Mouse (Mus musculus) MEL (cell line): ENCODE measurements around the gene Sox5.

ENCODE experiments used
- BHLHE40 ChIP-seq: IDR thresholded peaks from 2 replicates; pipeline ENCODE4 v1.6.1; 2012; ENCODE audit warnings: low read depth, mild to moderate bottlenecking, inconsistent platforms, low read length, improper control_type of control experiment, borderline replicate concordance
- CTCF ChIP-seq, 3 experiments: IDR thresholded peaks in 2 of 3; conservative IDR thresholded peaks in 1 of 3; 2 replicates each; pipeline ENCODE4 v1.5.1; 2011 to 2012; ENCODE audit warnings: low read length in 3 of 3, low read depth in 2 of 3, mild to moderate bottlenecking in 2 of 3, improper control_type of control experiment in 1 of 3, inconsistent platforms in 1 of 3, mixed read lengths in 1 of 3, moderate library complexity in 1 of 3; ENCODE audit not compliant: control insufficient read depth in 1 of 3, insufficient read depth in 1 of 3, poor library complexity in 1 of 3, severe bottlenecking in 1 of 3
- GABPA ChIP-seq: IDR thresholded peaks from 2 replicates; pipeline ENCODE4 v1.6.1; 2012; ENCODE audit warnings: low read depth, mild to moderate bottlenecking, inconsistent platforms, low read length, improper control_type of control experiment, moderate library complexity
- GATA1 ChIP-seq: IDR thresholded peaks from 2 replicates; pipeline ENCODE4 v1.6.1; 2011; ENCODE audit warnings: low read depth, low read length, improper control_type of control experiment
- HCFC1 ChIP-seq: IDR thresholded peaks from 2 replicates; pipeline ENCODE4 v1.6.1; 2012; ENCODE audit warnings: low read depth, mild to moderate bottlenecking, inconsistent platforms, low read length, improper control_type of control experiment, moderate library complexity
- MAFK ChIP-seq: IDR thresholded peaks from 2 replicates; pipeline ENCODE4 v1.6.1; 2011; ENCODE audit warnings: low read depth, mild to moderate bottlenecking, low read length, improper control_type of control experiment, borderline replicate concordance
- NELFE ChIP-seq: IDR thresholded peaks from 2 replicates; pipeline ENCODE4 v1.6.1; 2011; ENCODE audit warnings: low read depth, low read length, improper control_type of control experiment
- POLR2A ChIP-seq, 2 experiments: IDR thresholded peaks; 2 replicates each; pipeline ENCODE4 v1.6.1; 2011 to 2012; ENCODE audit warnings: low read length in 2 of 2, mild to moderate bottlenecking in 2 of 2, control low read depth in 1 of 2, improper control_type of control experiment in 1 of 2, low read depth in 1 of 2, moderate library complexity in 1 of 2; ENCODE audit not compliant: control insufficient read depth in 1 of 2, insufficient read depth in 1 of 2, poor library complexity in 1 of 2
- POLR2AphosphoS2 ChIP-seq: IDR thresholded peaks from 2 replicates; pipeline ENCODE4 v1.6.1; 2011; ENCODE audit warnings: low read length, improper control_type of control experiment
- TAL1 ChIP-seq: IDR thresholded peaks from 2 replicates; pipeline ENCODE4 v1.6.1; 2012; ENCODE audit warnings: mild to moderate bottlenecking, inconsistent platforms, low read length, moderate library complexity, mixed read lengths
- ZNF384 ChIP-seq: IDR thresholded peaks from 2 replicates; pipeline ENCODE4 v1.6.1; 2012; ENCODE audit warnings: low read depth, mild to moderate bottlenecking, inconsistent platforms, low read length, improper control_type of control experiment

DNA sequence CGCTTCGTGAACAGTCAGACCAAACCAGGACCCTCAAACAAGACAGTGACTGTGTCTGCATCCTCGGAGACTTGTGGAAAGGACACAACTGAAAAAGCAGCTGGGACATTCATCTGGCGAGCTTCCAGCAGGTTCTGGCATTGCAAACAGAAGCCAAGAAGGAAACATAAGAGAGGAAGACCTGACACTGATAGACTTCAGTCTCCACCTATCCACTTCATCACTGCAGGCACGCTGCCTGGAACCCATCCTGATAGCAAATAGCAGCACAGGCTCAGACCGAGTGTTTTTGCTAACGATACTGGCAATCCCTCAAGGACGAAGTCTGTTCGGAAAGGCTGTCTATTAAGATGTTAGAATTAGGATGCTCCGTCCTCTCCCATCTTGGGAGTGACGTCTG is 438.4 kb downstream of the Sox5 start:
- no peak for TF ChIP-seq TAL1
- no peak for TF ChIP-seq MAFK
- TF ChIP-seq GABPA = no peak
- no peak for TF ChIP-seq HCFC1
- TF ChIP-seq POLR2A (IDR thresholded peaks at IDR 0.05; ENCODE audit: control insufficient read depth in 1 of 2, insufficient read depth in 1 of 2, low read depth in 1 of 2, low read length in 2 of 2, poor library complexity in 1 of 2) = no peak
- no peak for TF ChIP-seq GATA1
- no peak for TF ChIP-seq CTCF (IDR thresholded peaks at IDR 0.05 in 2 of 3, conservative IDR thresholded peaks at IDR 0.05 in 1 of 3; ENCODE audit: control insufficient read depth in 1 of 3, insufficient read depth in 1 of 3, low read depth in 2 of 3, low read length in 3 of 3, poor library complexity in 1 of 3, severe bottlenecking in 1 of 3)
- no peak for TF ChIP-seq BHLHE40
- no peak for TF ChIP-seq NELFE
- TF ChIP-seq POLR2AphosphoS2 = no peak
- no peak for TF ChIP-seq ZNF384
